Mouse (Mus musculus) spleen, adult 10 weeks (tissue): Measurements from ENCODE around the gene Gatm. TPM values are rescaled to one million over a fixed set of nuclear protein-coding genes. Genes with fewer than 3 reads are reported as not detected.

Experiments used
- polyA plus RNA-seq: library from polyadenylated mRNA; stranded (reverse); fragments of 350-450 nt; fragmentation: Illumina TruSeq; extraction: RNeasy Lipid Tissue Mini Kit (QIAGEN cat#74804); gene quantifications from one replicate; pipeline ENCODE4 v1.2.3, GENCODE M21; 2015; ENCODE audit warnings: low replicate concordance; ENCODE audit not compliant: insufficient read depth

Gatm gene
- polyA plus RNA-seq, result 25.4 TPM

DNA sequence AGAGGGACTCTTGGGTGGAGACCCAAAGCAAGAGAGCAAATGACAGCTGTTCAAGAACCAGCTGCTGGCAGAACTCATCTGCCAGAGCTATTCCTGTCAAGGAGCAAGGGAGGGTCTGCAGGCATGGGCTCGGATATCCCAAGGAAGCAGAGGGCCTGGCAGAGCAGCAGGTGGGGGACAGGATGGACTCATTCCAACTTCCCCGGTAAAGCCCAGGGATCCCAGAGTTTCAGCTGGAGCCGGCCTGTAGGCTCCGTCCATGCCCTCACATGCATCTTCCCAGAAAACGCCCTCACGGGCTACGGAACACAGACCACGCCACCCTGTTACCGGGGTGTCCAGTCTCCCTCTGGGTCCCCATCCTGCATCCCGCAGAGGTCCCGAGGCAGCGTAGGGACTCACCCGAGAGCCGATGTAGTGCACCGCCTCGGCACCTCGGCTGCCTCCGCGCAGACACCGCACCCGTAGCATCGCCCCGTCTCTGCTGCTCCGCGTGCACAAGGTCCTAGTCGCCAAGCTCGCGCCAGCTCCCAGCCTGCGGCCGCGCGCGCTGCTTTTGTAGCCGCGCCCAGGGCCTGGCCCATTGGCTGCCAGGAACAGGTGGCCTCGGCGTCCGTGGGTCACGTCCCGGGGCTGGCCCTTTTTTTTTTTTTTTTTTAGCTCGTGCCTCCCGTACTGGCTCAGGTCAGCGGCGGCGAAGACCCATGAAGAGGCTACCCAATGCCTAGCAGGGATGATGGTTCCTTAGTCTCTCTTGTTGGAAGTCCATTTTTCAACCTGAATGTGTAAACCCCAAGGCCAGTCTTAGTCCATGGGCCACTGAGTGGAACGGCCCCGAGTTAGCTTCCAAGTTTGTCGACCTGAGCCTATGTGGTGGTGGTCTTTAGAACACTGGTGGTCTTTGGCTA is at the start of gene Gatm:
Gatm (minus strand) TSS at position 558 of the 908 bp plus-strand sequence.

DNA sequence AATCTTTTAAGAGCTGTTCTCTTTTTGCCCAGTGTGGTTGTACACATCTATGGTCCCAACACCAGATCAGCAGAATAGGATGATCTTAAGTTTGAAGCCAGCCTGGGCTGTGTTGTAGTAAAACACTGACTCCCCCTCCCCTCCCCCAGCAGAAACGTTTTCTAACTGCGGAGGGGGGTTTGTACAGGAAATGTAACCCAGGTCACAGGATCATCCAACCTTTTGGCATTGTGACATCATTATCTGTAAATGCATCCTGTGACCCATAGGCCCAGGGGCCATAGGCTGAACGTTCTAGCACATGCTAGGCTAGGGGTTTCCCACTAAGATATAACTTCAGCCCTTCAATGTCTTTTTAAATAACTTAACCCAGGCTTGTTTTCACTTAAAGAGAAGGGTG is 25.6 kb upstream of the Gatm start, which contains the start of gene AA467197:
AA467197 (plus strand) TSS at position 301 of the 400 bp plus-strand sequence.

Other genes with a start within 250 kb of the Gatm start
- 1.1 TPM for gene Shf, start 242.1 kb downstream of the Gatm start, polyA plus RNA-seq
- 162 TPM for gene Slc28a2, start 184.8 kb downstream of the Gatm start, polyA plus RNA-seq
- 15.0 TPM for gene Gm14085, start 126.4 kb downstream of the Gatm start, polyA plus RNA-seq
- 0.61 TPM for gene AA467197, start 25.7 kb upstream of the Gatm start, polyA plus RNA-seq
- 17.9 TPM for gene Slc30a4, start 91.4 kb upstream of the Gatm start, polyA plus RNA-seq
- 46.5 TPM for gene Bloc1s6, start 127.2 kb upstream of the Gatm start, polyA plus RNA-seq
- 19.1 TPM for gene Sqor, start 153.9 kb upstream of the Gatm start, polyA plus RNA-seq